Mouse (Mus musculus): ENCODE data around the gene Adamts15. TPM values are rescaled to one million over a fixed set of nuclear protein-coding genes. Genes with fewer than 3 reads are reported as not detected.

Adamts15 gene
- polyA plus RNA-seq, 1 experiment, result 4.6 TPM

DNA sequence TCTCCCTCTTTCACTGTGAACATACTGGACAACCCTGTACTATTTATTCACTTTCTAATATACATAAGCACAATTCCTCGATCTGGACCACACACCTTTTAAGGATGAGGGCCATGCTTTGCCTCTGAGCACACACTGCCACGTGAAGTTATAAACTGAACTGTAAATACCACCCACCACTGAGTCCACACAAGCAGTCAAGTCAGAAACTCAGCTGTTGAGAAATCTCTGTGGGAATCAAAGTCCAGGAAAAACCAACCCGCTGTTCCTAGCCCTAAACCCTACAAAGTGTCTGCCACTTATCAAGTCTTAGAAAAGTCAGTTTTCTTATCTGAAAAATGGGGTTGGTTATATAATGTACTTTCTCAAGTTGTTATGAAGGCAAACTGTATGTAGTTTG, 36.0 kb downstream of the Adamts15 start:
- H3K9ac ChIP-seq (ENCODE audit: low read depth, poor library complexity, severe bottlenecking), result no peak overlapping the region
- H3K9me3 ChIP-seq (replicated peaks; ENCODE audit: control insufficient read depth, insufficient read depth, low read length, poor library complexity, severe bottlenecking), result no peaks in the 10 kb centered on the region
- no peaks in the 10 kb centered on the region for H3K36me3 ChIP-seq (ENCODE audit: control insufficient read depth, insufficient read depth, low read length, poor library complexity, severe bottlenecking)
- no peak for TF ChIP-seq POLR2A (IDR thresholded peaks at IDR 0.05; ENCODE audit: insufficient read depth, low read length)
- TF ChIP-seq CTCF (IDR thresholded peaks at IDR 0.05; ENCODE audit: low read depth, low read length), result no peak
- no peaks in the 10 kb centered on the region for H3K27me3 ChIP-seq (ENCODE audit: control insufficient read depth, insufficient read depth, low read length, poor library complexity, severe bottlenecking)
- no peak overlapping the region for H3K27ac ChIP-seq (ENCODE audit: insufficient read depth, low read length)
- H3K4me1 ChIP-seq (ENCODE audit: control insufficient read depth, insufficient read depth, low read length), result no peaks in the 10 kb centered on the region
- no peak overlapping the region for H3K4me3 ChIP-seq (ENCODE audit: low read depth, low read length)

DNA sequence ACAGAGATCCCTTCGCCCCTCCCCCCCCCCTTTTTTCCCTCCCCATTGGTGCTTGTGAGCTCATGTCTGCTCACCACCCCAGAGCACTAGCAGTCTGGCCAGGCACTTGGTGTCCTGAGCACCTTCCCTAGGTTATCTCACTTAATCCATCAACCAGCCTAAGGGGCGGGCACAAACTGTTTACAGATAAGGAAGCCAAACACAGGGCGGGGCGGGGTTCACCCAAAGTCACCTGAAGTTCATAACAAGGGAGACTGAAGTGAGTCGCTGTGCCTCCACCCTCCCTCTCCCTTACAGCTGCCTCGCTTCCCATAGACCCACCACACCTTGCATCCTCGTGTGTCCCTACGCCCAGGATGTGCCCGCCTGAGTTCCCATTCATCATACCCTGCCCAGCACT, 41.7 kb downstream of the Adamts15 start:
- Histone ChIP-seq H3K27me3 (ENCODE audit: control insufficient read depth, insufficient read depth, low read length, poor library complexity, severe bottlenecking) (no peaks in the 10 kb centered on the region), H3K4me1 (ENCODE audit: control insufficient read depth, insufficient read depth, low read length) (no peaks in the 10 kb centered on the region), H3K27ac (ENCODE audit: insufficient read depth, low read length) (no peak overlapping the region), H3K4me3 (ENCODE audit: low read depth, low read length) (no peak overlapping the region), H3K9me3 (replicated peaks; ENCODE audit: control insufficient read depth, insufficient read depth, low read length, poor library complexity, severe bottlenecking) (no peaks in the 10 kb centered on the region), H3K9ac (ENCODE audit: low read depth, poor library complexity, severe bottlenecking) (no peak overlapping the region), H3K36me3 (ENCODE audit: control insufficient read depth, insufficient read depth, low read length, poor library complexity, severe bottlenecking) (no peaks in the 10 kb centered on the region)
- no peak for TF ChIP-seq POLR2A (IDR thresholded peaks at IDR 0.05; ENCODE audit: insufficient read depth, low read length)
- no peak for TF ChIP-seq EP300 (IDR thresholded peaks at IDR 0.05; ENCODE audit: insufficient read depth, low read depth, low read length)
- no peak for TF ChIP-seq CTCF (IDR thresholded peaks at IDR 0.05; ENCODE audit: low read depth, low read length)

DNA sequence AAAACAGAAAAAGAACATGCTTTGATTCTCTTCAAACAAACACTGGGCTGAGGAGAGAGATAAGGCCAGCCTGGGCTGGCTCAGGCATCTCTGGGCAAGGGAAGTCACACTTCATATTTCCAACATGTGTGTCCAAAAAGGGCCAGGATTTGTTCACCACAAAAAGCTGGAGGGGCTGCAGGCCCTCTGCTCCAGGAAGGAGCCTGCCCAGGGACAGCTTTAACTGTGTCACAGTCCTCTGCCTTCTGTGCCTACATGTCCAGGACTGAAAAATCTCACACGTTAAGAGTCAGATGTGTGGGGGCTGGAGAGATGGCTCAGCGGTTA, 42.3 kb downstream of the Adamts15 start:
- Histone ChIP-seq H3K4me3 (ENCODE audit: low read depth, low read length) (no peak overlapping the region), H3K9me3 (replicated peaks; ENCODE audit: control insufficient read depth, insufficient read depth, low read length, poor library complexity, severe bottlenecking) (no peaks in the 10 kb centered on the region), H3K4me1 (ENCODE audit: control insufficient read depth, insufficient read depth, low read length) (no peaks in the 10 kb centered on the region), H3K27ac (ENCODE audit: insufficient read depth, low read length) (no peak overlapping the region), H3K9ac (ENCODE audit: low read depth, poor library complexity, severe bottlenecking) (no peak overlapping the region), H3K27me3 (ENCODE audit: control insufficient read depth, insufficient read depth, low read length, poor library complexity, severe bottlenecking) (no peaks in the 10 kb centered on the region), H3K36me3 (ENCODE audit: control insufficient read depth, insufficient read depth, low read length, poor library complexity, severe bottlenecking) (no peaks in the 10 kb centered on the region)
- TF ChIP-seq POLR2A (IDR thresholded peaks at IDR 0.05; ENCODE audit: insufficient read depth, low read length) (no peak), CTCF (IDR thresholded peaks at IDR 0.05; ENCODE audit: low read depth, low read length) (no peak), EP300 (IDR thresholded peaks at IDR 0.05; ENCODE audit: insufficient read depth, low read depth, low read length) (no peak)

DNA sequence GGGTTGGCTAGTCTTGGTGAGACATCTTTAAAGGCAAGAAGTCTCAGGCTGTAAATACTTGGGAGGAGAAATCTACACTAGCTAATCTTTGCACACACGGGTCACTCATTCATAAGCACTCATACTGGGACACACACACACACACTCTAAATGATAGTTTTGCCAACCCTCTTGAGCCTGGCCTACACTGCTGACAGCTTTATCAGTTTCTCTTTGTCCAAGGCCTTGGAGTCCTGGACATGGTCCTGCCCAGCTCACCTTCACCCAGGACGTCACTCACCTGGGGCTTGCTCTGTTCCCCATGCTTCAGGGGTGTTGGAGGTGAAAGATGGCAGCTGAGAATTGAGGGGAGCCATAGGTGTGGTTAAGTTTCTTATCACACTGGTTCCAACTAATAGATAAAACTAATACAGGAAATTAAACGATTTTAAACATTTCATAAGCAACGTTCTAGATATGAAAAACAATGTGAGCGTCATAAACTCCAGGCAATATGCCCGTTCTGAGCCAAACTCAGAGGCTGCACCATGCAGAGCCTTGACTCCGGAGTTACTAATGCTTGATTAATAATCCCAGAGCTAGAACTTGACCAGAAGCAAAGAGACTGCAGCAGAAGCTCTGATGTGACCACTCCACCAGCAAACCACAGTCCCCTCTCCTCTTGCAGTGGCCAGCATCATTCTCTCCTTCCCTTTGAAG, 42.9 kb downstream of the Adamts15 start:
- no peak overlapping the region for H3K27ac ChIP-seq (ENCODE audit: insufficient read depth, low read length)
- H3K9ac ChIP-seq (ENCODE audit: low read depth, poor library complexity, severe bottlenecking), result no peak overlapping the region
- H3K36me3 ChIP-seq (ENCODE audit: control insufficient read depth, insufficient read depth, low read length, poor library complexity, severe bottlenecking), result no peaks in the 10 kb centered on the region
- TF ChIP-seq EP300 (IDR thresholded peaks at IDR 0.05; ENCODE audit: insufficient read depth, low read depth, low read length), result no peak
- no peaks in the 10 kb centered on the region for H3K9me3 ChIP-seq (replicated peaks; ENCODE audit: control insufficient read depth, insufficient read depth, low read length, poor library complexity, severe bottlenecking)
- no peak overlapping the region for H3K4me3 ChIP-seq (ENCODE audit: low read depth, low read length)
- H3K4me1 ChIP-seq (ENCODE audit: control insufficient read depth, insufficient read depth, low read length), result no peaks in the 10 kb centered on the region
- H3K27me3 ChIP-seq (ENCODE audit: control insufficient read depth, insufficient read depth, low read length, poor library complexity, severe bottlenecking), result no peaks in the 10 kb centered on the region

DNA sequence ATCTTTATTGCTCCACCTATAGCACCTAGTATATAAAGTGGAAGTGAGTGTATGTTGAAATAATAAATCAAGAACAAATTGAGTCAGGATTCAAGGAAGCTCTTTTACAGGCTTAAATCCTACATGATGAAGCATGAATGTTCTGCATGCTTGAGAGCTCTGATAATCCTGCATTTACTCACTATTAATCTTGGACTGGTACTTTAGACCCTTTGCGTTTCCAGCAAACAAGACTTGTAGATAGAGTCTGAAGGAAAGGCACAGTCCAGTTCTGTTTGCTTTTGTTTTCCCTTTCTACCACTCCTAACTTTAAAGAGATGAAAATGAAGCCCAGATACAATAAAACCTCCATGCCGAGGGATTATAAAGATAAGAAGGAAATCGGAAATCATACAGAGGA, 45.7 kb downstream of the Adamts15 start:
- TF ChIP-seq EP300 (IDR thresholded peaks at IDR 0.05; ENCODE audit: insufficient read depth, low read depth, low read length), result no peak
- no peak for TF ChIP-seq CTCF (IDR thresholded peaks at IDR 0.05; ENCODE audit: low read depth, low read length)
- TF ChIP-seq POLR2A (IDR thresholded peaks at IDR 0.05; ENCODE audit: insufficient read depth, low read length), result no peak
- Histone ChIP-seq H3K27ac (ENCODE audit: insufficient read depth, low read length) (no peak overlapping the region), H3K27me3 (ENCODE audit: control insufficient read depth, insufficient read depth, low read length, poor library complexity, severe bottlenecking) (no peaks in the 10 kb centered on the region), H3K9ac (ENCODE audit: low read depth, poor library complexity, severe bottlenecking) (no peak overlapping the region), H3K4me1 (ENCODE audit: control insufficient read depth, insufficient read depth, low read length) (no peaks in the 10 kb centered on the region), H3K36me3 (ENCODE audit: control insufficient read depth, insufficient read depth, low read length, poor library complexity, severe bottlenecking) (no peaks in the 10 kb centered on the region), H3K9me3 (replicated peaks; ENCODE audit: control insufficient read depth, insufficient read depth, low read length, poor library complexity, severe bottlenecking) (no peaks in the 10 kb centered on the region), H3K4me3 (ENCODE audit: low read depth, low read length) (no peak overlapping the region)

DNA sequence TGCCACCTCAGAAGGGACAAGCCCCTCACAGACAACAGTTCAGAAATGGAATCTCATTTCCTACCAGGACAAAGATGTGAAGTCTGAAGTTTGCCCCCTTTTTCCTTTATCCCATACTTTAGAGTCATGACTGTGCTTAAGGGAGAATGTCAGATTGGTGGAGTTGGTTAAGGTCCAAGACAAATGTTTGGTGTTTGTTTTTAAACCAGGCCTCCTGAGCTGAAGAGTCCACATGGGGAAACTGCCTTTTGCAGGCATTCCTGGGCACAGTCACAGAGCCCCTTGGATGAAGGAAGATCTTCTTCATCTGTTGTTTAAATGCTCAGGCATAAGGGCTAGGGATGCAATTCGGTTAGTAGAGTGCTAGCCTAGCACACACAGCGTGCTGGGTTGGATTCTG, 66.4 kb downstream of the Adamts15 start:
- no peaks in the 10 kb centered on the region for H3K27me3 ChIP-seq (ENCODE audit: control insufficient read depth, insufficient read depth, low read length, poor library complexity, severe bottlenecking)
- no peaks in the 10 kb centered on the region for H3K4me1 ChIP-seq (ENCODE audit: control insufficient read depth, insufficient read depth, low read length)
- TF ChIP-seq POLR2A (IDR thresholded peaks at IDR 0.05; ENCODE audit: insufficient read depth, low read length), result no peak
- TF ChIP-seq EP300 (IDR thresholded peaks at IDR 0.05; ENCODE audit: insufficient read depth, low read depth, low read length), result no peak
- TF ChIP-seq CTCF (IDR thresholded peaks at IDR 0.05; ENCODE audit: low read depth, low read length), result no peak
- no peaks in the 10 kb centered on the region for H3K9me3 ChIP-seq (replicated peaks; ENCODE audit: control insufficient read depth, insufficient read depth, low read length, poor library complexity, severe bottlenecking)
- H3K27ac ChIP-seq (ENCODE audit: insufficient read depth, low read length), result no peak overlapping the region
- no peaks in the 10 kb centered on the region for H3K36me3 ChIP-seq (ENCODE audit: control insufficient read depth, insufficient read depth, low read length, poor library complexity, severe bottlenecking)
- H3K4me3 ChIP-seq (ENCODE audit: low read depth, low read length), result no peak overlapping the region
- H3K9ac ChIP-seq (ENCODE audit: low read depth, poor library complexity, severe bottlenecking), result no peak overlapping the region

All from ES-Bruce4 (cell line).